Mouse (Mus musculus): ENCODE measurements at regions not wholly inside any gene's neighbourhood (a gene's known extent, or its start where the extent isn't known, plus 50 kb on each side); places are given as distances from the start of the nearest gene placed in this dataset.
A peak's percentile ranks its signal among the peaks of the same experiment; 100 is the strongest.
"Not testable (repeated sequence)": the region's sequence is repeated elsewhere in the genome, so short reads cannot be mapped to it uniquely, and the experiment has no call there.

- Histone ChIP-seq H3K9ac (ENCODE audit: low read length) (no peak overlapping the region), H3K27ac (replicated peaks) (no peak overlapping the region), H3K4me2 (replicated peaks; ENCODE audit: low read depth) (no peak overlapping the region), H3K4me1 (replicated peaks; ENCODE audit: control insufficient read depth, insufficient read depth) (no peaks in the 10 kb centered on the region; the same call in 1 of the 2 replicates), H3K27me3 (ENCODE audit: control insufficient read depth, insufficient read depth, low read length) (no peaks in the 10 kb centered on the region), H3K36me3 (ENCODE audit: control insufficient read depth, insufficient read depth, low read length) (no peaks in the 10 kb centered on the region), H3K9me3 (ENCODE audit: control insufficient read depth, low read length) (no peaks in the 10 kb centered on the region), H3K4me3 (ENCODE audit: low read depth, low read length) (no peak overlapping the region)
- ATAC-seq (ENCODE audit: low FRiP score, low TSS enrichment) (peak; percentile 76), DNase-seq (ENCODE audit: low spot score) (peak; percentile 52)
- WGBS = 33% methylated on average over 8 of the region's 8 CpGs
- peak; percentile 82 for TF ChIP-seq EP300 (optimal IDR thresholded peaks at IDR 0.05)
- no peak for TF ChIP-seq CTCF (IDR thresholded peaks at IDR 0.05; ENCODE audit: low read depth)
These were observed 99.3 kb upstream of the Bmp2k start for GRCm38 (mm10) chr5:96898120-96898672.

GRCm38 (mm10) chr5:96898695-96899094, 98.8 kb upstream of the Bmp2k start:
- Histone ChIP-seq H3K4me2 (replicated peaks; ENCODE audit: low read depth) (no peak overlapping the region), H3K9me3 (ENCODE audit: control insufficient read depth, low read length) (no peaks in the 10 kb centered on the region), H3K27ac (replicated peaks) (0 out of 2 replicates have a peak overlapping the region, but pooled peaks have one; percentile 35), H3K4me1 (replicated peaks; ENCODE audit: control insufficient read depth, insufficient read depth) (no peaks in the 10 kb centered on the region; the same call in 1 of the 2 replicates), H3K4me3 (ENCODE audit: low read depth, low read length) (no peak overlapping the region), H3K9ac (ENCODE audit: low read length) (no peak overlapping the region), H3K36me3 (ENCODE audit: control insufficient read depth, insufficient read depth, low read length) (no peaks in the 10 kb centered on the region), H3K27me3 (ENCODE audit: control insufficient read depth, insufficient read depth, low read length) (no peaks in the 10 kb centered on the region)
- ATAC-seq (ENCODE audit: low FRiP score, low TSS enrichment) (no peak), DNase-seq (ENCODE audit: low spot score) (no peak)
- TF ChIP-seq EP300 (optimal IDR thresholded peaks at IDR 0.05) = no peak
- TF ChIP-seq CTCF (IDR thresholded peaks at IDR 0.05; ENCODE audit: low read depth) = no peak
- 50% methylated on average over 5 of the region's 5 CpGs for WGBS

- Histone ChIP-seq H3K9ac (ENCODE audit: low read length) (peak overlapping the region; percentile 43), H3K4me2 (replicated peaks; ENCODE audit: low read depth) (peak overlapping the region; percentile 46), H3K4me1 (replicated peaks; ENCODE audit: control insufficient read depth, insufficient read depth) (no peaks in the 10 kb centered on the region), H3K4me3 (ENCODE audit: low read depth, low read length) (0 out of 2 replicates have a peak overlapping the region, but pooled peaks have one; percentile 8), H3K36me3 (ENCODE audit: control insufficient read depth, insufficient read depth, low read length) (no peaks in the 10 kb centered on the region), H3K9me3 (ENCODE audit: control insufficient read depth, low read length) (no peaks in the 10 kb centered on the region), H3K27ac (replicated peaks) (no peak overlapping the region), H3K27me3 (ENCODE audit: control insufficient read depth, insufficient read depth, low read length) (no peaks in the 10 kb centered on the region)
- TF ChIP-seq CTCF (IDR thresholded peaks at IDR 0.05; ENCODE audit: low read depth) = peak; percentile 18; the same call in 1 of the 2 replicates
- TF ChIP-seq EP300 (optimal IDR thresholded peaks at IDR 0.05) = no peak
- ATAC-seq (ENCODE audit: low FRiP score, low TSS enrichment) = 0 out of 2 replicates have a peak, but pooled peaks have one; percentile 32
- 31% methylated on average over 17 of the region's 17 CpGs for WGBS
- DNase-seq (ENCODE audit: low spot score) = peak; percentile 35
These were observed 91.8 kb upstream of the Bmp2k start for GRCm38 (mm10) chr5:96905572-96906271.

- not testable (repeated sequence) for ATAC-seq (ENCODE audit: low FRiP score, low TSS enrichment); H3K9ac ChIP-seq (ENCODE audit: low read length); H3K4me3 ChIP-seq (ENCODE audit: low read depth, low read length); H3K9me3 ChIP-seq (ENCODE audit: control insufficient read depth, low read length); H3K36me3 ChIP-seq (ENCODE audit: control insufficient read depth, insufficient read depth, low read length); H3K27ac ChIP-seq (replicated peaks); H3K4me1 ChIP-seq (replicated peaks; ENCODE audit: control insufficient read depth, insufficient read depth); DNase-seq (ENCODE audit: low spot score); H3K27me3 ChIP-seq (ENCODE audit: control insufficient read depth, insufficient read depth, low read length); H3K4me2 ChIP-seq (replicated peaks; ENCODE audit: low read depth)
- 90% methylated on average over 2 of the region's 2 CpGs for WGBS
These were observed 89.1 kb upstream of the Bmp2k start for GRCm38 (mm10) chr5:96908371-96908770.

- 71% methylated on average over 6 of the region's 6 CpGs for WGBS
- Histone ChIP-seq H3K4me2 (replicated peaks; ENCODE audit: low read depth) (no peak overlapping the region), H3K27ac (replicated peaks) (no peak overlapping the region), H3K9me3 (ENCODE audit: control insufficient read depth, low read length) (no peaks in the 10 kb centered on the region), H3K4me3 (ENCODE audit: low read depth, low read length) (no peak overlapping the region), H3K36me3 (ENCODE audit: control insufficient read depth, insufficient read depth, low read length) (no peaks in the 10 kb centered on the region), H3K4me1 (replicated peaks; ENCODE audit: control insufficient read depth, insufficient read depth) (no peaks in the 10 kb centered on the region), H3K9ac (ENCODE audit: low read length) (no peak overlapping the region), H3K27me3 (ENCODE audit: control insufficient read depth, insufficient read depth, low read length) (no peaks in the 10 kb centered on the region)
- DNase-seq (ENCODE audit: low spot score) (no peak), ATAC-seq (ENCODE audit: low FRiP score, low TSS enrichment) (no peak)
- TF ChIP-seq EP300 (optimal IDR thresholded peaks at IDR 0.05) (no peak), CTCF (IDR thresholded peaks at IDR 0.05; ENCODE audit: low read depth) (no peak)
These were observed 88.3 kb upstream of the Bmp2k start for GRCm38 (mm10) chr5:96909218-96909617.
